Mouse (Mus musculus): ENCODE data around the gene Thada. TPM values are rescaled to one million over a fixed set of nuclear protein-coding genes. Genes with fewer than 3 reads are reported as not detected.

Gene Thada
- polyA plus RNA-seq, 2 experiments, result 9.1 to 9.7 TPM

DNA sequence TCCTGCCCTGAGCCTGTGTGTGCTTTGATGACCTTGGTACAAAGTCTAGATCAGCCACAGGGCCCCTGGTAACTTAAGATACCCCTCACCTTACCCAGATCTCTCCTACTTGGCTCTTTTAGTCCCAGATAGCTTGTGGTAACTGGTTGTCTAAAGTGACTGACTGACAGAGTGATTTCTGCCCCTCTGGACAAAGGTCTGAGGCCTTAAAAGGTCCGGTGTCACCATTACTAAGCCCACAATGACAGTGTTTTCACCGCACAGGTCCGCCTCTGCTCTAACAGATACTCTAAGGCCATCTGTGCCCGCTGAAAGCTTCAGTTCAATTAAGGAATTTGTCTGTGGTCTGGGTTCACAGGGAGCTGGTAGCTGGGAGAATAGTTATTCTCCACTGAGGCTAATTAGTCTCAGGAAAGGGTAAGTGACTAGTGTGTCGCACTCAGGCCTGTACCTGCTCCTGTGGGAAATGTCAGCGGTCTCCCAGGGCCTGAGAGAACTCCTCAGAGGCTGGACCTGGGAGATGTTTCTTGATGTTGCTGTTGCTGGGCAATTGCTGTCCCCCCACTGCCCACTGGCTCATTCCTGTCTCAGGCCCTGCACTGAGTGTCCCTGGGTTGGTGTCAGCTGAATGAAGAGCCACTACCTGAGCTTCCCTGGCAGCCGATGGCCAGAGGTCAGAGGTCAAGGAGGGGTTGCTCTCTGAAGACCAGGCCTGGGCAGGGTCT is 319.4 kb downstream of the Thada start:
- 58% methylated on average over 7 of the region's 7 CpGs for WGBS
- Histone ChIP-seq H3K9me3 (ENCODE audit: control insufficient read depth, low read length) (no peaks in the 10 kb centered on the region), H3K4me2 (replicated peaks; ENCODE audit: low read depth, low read length, severe bottlenecking) (no peak overlapping the region), H3K27me3 (ENCODE audit: control insufficient read depth, insufficient read depth, low read length) (no peaks in the 10 kb centered on the region), H3K27ac (replicated peaks; ENCODE audit: low read depth, low read length) (peak overlapping the region; percentile 20; the same call in 1 of the 2 replicates), H3K9ac (ENCODE audit: low read depth, low read length, severe bottlenecking) (no peak overlapping the region), H3K4me3 (replicated peaks; ENCODE audit: low read length) (no peak overlapping the region), H3K4me1 (ENCODE audit: control insufficient read depth, insufficient read depth, low read length) (peaks cover 57% of the 10 kb centered on the region), H3K36me3 (ENCODE audit: control insufficient read depth, insufficient read depth, low read length) (no peaks in the 10 kb centered on the region)
- no peak for TF ChIP-seq POLR2A (IDR thresholded peaks at IDR 0.05; ENCODE audit: borderline replicate concordance, extremely low read depth, insufficient read depth, insufficient read length)
- DNase-seq (ENCODE audit: low spot score), result no peak
- ATAC-seq (ENCODE audit: low FRiP score, low read depth), result no peak

DNA sequence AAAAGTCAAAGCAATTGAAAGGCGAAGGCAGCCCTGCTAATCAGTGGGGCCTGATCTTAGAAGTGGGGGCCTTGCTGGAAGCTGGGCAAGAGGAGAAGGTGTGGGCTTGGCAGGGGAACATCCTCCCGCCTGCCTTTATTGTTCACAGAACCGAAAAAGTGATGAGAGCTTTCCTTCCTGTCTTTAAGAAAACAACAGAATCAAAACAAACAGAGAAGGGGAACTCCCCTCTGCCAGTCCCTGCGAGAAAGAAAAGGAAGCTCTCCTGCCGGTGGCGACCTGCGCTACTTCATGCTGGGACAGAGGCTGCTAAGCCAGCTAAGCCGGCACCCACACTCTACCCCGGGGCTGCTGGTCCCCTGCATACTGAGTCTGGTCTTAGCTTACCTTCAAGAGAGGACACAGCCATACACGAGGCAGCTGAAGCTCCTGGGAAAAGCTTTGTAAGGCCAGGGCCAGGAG is 320.1 kb downstream of the Thada start:
- H3K4me2 ChIP-seq (replicated peaks; ENCODE audit: low read depth, low read length, severe bottlenecking), result no peak overlapping the region
- DNase-seq (ENCODE audit: low spot score) (no peak), ATAC-seq (ENCODE audit: low FRiP score, low read depth) (no peak)

DNA sequence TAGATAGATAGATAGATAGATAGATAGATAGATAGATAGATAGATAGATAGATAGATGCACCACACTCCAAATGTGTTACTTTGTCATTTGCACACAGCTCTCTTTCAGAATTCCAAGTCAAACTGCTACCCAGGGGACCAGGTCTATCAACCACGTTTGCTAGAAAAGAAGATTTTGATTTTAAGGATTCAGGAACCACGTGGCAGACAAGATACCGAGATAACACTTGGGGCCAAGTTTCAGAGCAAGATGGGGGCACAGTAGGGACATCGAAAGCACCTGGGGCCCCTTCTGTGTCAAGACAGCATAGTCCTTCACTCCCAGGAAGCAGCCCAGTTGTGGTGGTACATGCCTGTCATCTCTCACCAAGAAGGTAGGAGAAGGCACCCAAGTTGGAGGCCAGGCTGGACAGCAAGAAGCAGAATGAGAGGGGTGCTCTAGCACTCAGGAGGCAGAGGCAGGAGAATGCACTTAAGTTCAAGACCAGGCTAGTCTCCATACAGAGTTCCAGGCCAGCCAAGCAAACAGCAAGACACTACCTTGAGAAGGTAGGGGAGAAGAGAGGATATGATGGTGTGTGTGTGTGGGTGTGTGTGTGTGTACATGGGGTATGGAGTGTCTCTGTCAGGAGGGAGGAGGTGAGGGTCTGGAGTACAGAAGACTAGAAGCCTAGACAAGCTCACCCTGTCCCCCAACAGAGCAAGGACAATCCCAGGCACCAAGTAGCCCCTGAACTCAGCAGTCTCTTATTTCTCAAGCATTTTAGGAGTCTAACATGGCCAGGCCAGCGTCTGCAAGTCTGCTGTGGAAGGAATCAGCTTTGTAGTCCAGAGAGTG is 321.0 kb downstream of the Thada start:
- H3K4me3 ChIP-seq (replicated peaks; ENCODE audit: low read length), result no peak overlapping the region
- H3K4me1 ChIP-seq (ENCODE audit: control insufficient read depth, insufficient read depth, low read length), result peaks cover 65% of the 10 kb centered on the region
- no peaks in the 10 kb centered on the region for H3K9me3 ChIP-seq (ENCODE audit: control insufficient read depth, low read length)
- WGBS, result 75% methylated on average over 5 of the region's 5 CpGs
- DNase-seq (ENCODE audit: low spot score) (no peak), ATAC-seq (ENCODE audit: low FRiP score, low read depth) (no peak)
- TF ChIP-seq POLR2A (IDR thresholded peaks at IDR 0.05; ENCODE audit: borderline replicate concordance, extremely low read depth, insufficient read depth, insufficient read length), result no peak
- H3K9ac ChIP-seq (ENCODE audit: low read depth, low read length, severe bottlenecking), result no peak overlapping the region
- H3K27ac ChIP-seq (replicated peaks; ENCODE audit: low read depth, low read length), result no peak overlapping the region
- no peaks in the 10 kb centered on the region for H3K36me3 ChIP-seq (ENCODE audit: control insufficient read depth, insufficient read depth, low read length)
- H3K4me2 ChIP-seq (replicated peaks; ENCODE audit: low read depth, low read length, severe bottlenecking), result no peak overlapping the region
- no peaks in the 10 kb centered on the region for H3K27me3 ChIP-seq (ENCODE audit: control insufficient read depth, insufficient read depth, low read length)

More for the DNA sequence above, 320.1 kb downstream of the Thada start:
- Histone ChIP-seq H3K9me3 (ENCODE audit: control insufficient read depth, low read length) (no peaks in the 10 kb centered on the region), H3K4me1 (ENCODE audit: control insufficient read depth, insufficient read depth, low read length) (peaks cover 61% of the 10 kb centered on the region), H3K27me3 (ENCODE audit: control insufficient read depth, insufficient read depth, low read length) (no peaks in the 10 kb centered on the region), H3K9ac (ENCODE audit: low read depth, low read length, severe bottlenecking) (peak overlapping the region; percentile 21; the same call in 1 of the 2 replicates), H3K36me3 (ENCODE audit: control insufficient read depth, insufficient read depth, low read length) (no peaks in the 10 kb centered on the region), H3K27ac (replicated peaks; ENCODE audit: low read depth, low read length) (peak overlapping the region; percentile 20; the same call in 1 of the 2 replicates), H3K4me3 (replicated peaks; ENCODE audit: low read length) (no peak overlapping the region)
- 20% methylated on average over 10 of the region's 10 CpGs for WGBS
- no peak for TF ChIP-seq POLR2A (IDR thresholded peaks at IDR 0.05; ENCODE audit: borderline replicate concordance, extremely low read depth, insufficient read depth, insufficient read length)

DNA sequence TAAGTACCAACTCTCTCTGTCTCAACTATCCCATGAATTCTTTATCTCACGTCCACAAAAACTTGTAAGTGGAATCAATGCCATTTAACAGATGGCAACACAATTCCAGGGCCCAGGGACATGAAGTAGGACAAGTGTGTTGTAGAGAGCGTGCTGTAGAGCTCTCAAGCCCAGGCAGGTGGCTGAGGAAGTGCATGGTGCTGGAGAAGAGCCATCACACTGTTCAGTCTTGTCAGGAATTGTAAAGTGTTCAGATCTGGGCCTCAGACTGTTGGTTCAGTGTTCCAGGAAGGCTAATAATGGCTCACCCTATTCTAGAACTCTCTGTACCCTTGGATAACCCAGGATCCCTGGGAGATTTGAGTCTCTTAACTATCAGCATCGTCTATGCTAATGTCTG is 321.9 kb downstream of the Thada start:
- H3K4me1 ChIP-seq (ENCODE audit: control insufficient read depth, insufficient read depth, low read length), result peaks cover 56% of the 10 kb centered on the region
- ATAC-seq (ENCODE audit: low FRiP score, low read depth) (no peak), DNase-seq (ENCODE audit: low spot score) (no peak)
- H3K4me2 ChIP-seq (replicated peaks; ENCODE audit: low read depth, low read length, severe bottlenecking), result no peak overlapping the region
- H3K36me3 ChIP-seq (ENCODE audit: control insufficient read depth, insufficient read depth, low read length), result no peaks in the 10 kb centered on the region
- H3K4me3 ChIP-seq (replicated peaks; ENCODE audit: low read length), result no peak overlapping the region
- WGBS, result 94% methylated on average over 3 of the region's 3 CpGs
- no peaks in the 10 kb centered on the region for H3K9me3 ChIP-seq (ENCODE audit: control insufficient read depth, low read length)
- H3K27ac ChIP-seq (replicated peaks; ENCODE audit: low read depth, low read length), result no peak overlapping the region
- H3K27me3 ChIP-seq (ENCODE audit: control insufficient read depth, insufficient read depth, low read length), result no peaks in the 10 kb centered on the region
- no peak overlapping the region for H3K9ac ChIP-seq (ENCODE audit: low read depth, low read length, severe bottlenecking)
- no peak for TF ChIP-seq POLR2A (IDR thresholded peaks at IDR 0.05; ENCODE audit: borderline replicate concordance, extremely low read depth, insufficient read depth, insufficient read length)

DNA sequence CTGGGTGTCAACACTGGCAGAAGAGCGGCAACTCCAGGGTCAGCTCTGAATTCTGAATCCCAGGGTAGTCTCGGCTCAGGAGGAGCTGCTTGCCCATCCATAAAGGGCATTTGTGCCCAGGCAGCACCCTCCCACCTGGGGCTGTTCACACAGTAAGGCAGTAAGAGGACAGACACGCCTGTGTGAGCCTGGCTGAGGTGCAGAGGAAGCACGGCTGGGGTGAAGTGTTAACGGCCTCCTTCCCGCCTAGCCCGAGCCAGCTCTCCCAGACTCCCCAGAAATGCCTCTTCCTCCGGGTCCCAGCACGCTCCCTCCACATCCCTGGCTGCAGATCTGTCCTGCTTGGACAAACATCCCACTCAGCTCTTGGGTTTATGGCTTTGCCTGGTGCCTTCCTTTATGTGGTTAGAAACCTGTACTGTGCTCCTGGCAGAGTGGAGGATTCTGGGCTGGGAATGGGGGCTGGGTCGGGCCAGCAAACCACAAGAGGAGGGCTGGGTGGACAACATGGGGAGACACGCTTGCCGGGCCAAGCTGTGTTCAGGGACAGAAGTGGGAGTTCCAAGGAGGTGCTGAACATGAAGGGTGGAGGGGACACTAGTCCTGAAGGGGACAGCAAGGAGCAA is 322.7 kb downstream of the Thada start:
- Histone ChIP-seq H3K9ac (ENCODE audit: low read depth, low read length, severe bottlenecking) (no peak overlapping the region), H3K4me2 (replicated peaks; ENCODE audit: low read depth, low read length, severe bottlenecking) (no peak overlapping the region), H3K4me3 (replicated peaks; ENCODE audit: low read length) (no peak overlapping the region), H3K9me3 (ENCODE audit: control insufficient read depth, low read length) (no peaks in the 10 kb centered on the region), H3K4me1 (ENCODE audit: control insufficient read depth, insufficient read depth, low read length) (peaks cover 48% of the 10 kb centered on the region), H3K27me3 (ENCODE audit: control insufficient read depth, insufficient read depth, low read length) (no peaks in the 10 kb centered on the region), H3K27ac (replicated peaks; ENCODE audit: low read depth, low read length) (peak overlapping the region; percentile 19; the same call in 1 of the 2 replicates), H3K36me3 (ENCODE audit: control insufficient read depth, insufficient read depth, low read length) (no peaks in the 10 kb centered on the region)
- WGBS, result 26% methylated on average over 12 of the region's 12 CpGs
- no peak for TF ChIP-seq POLR2A (IDR thresholded peaks at IDR 0.05; ENCODE audit: borderline replicate concordance, extremely low read depth, insufficient read depth, insufficient read length)
- ATAC-seq (ENCODE audit: low FRiP score, low read depth), result peak; percentile 35; the same call in 1 of the 2 replicates
- DNase-seq (ENCODE audit: low spot score), result no peak
